Mouse (Mus musculus) forebrain, embryonic 16.5 days (tissue): ENCODE data around the gene Abhd5. TPM values are rescaled to one million over a fixed set of nuclear protein-coding genes. Genes with fewer than 3 reads are reported as not detected.

Experiments
- ATAC-seq: fragments of 200-750 bp; cut with Nextera tagmentation; 2 replicates; pipeline ENCODE4 v1.8.0; 2017; ENCODE audit warnings: mild to moderate bottlenecking, moderate library complexity
- H3K27ac ChIP-seq: fragments of 300-500 bp; sonication (generic); 2 replicates; pipeline ENCODE4 v1.5.1; 2014; ENCODE audit warnings: low read length, control low read depth
- H3K27me3 ChIP-seq: fragments of 300-500 bp; sonication (generic); replicated peaks from 2 replicates; pipeline ENCODE4 v1.6.1; 2014; ENCODE audit warnings: low read length; ENCODE audit not compliant: control insufficient read depth, insufficient read depth
- H3K36me3 ChIP-seq: fragments of 300-500 bp; sonication (generic); 2 replicates; pipeline ENCODE4 v1.6.1; 2014; ENCODE audit not compliant: control insufficient read depth, insufficient read depth
- H3K4me1 ChIP-seq: fragments of 300-500 bp; sonication (generic); replicated peaks from 2 replicates; pipeline ENCODE4 v1.6.1; 2014; ENCODE audit warnings: low read length; ENCODE audit not compliant: control insufficient read depth, insufficient read depth
- H3K4me2 ChIP-seq: fragments of 300-500 bp; sonication (generic); 2 replicates; pipeline ENCODE4 v1.6.1; 2014; ENCODE audit warnings: mild to moderate bottlenecking, low read length, control low read depth
- H3K4me3 ChIP-seq: fragments of 300-500 bp; sonication (generic); replicated peaks from 2 replicates; pipeline ENCODE4 v1.5.1; 2014; ENCODE audit warnings: mild to moderate bottlenecking, low read length, control low read depth
- H3K9ac ChIP-seq: fragments of 300-500 bp; sonication (generic); replicated peaks from 2 replicates; pipeline ENCODE4 v1.6.1; 2014; ENCODE audit warnings: low read depth, low read length, control low read depth
- H3K9me3 ChIP-seq: fragments of 300-500 bp; sonication (generic); 2 replicates; pipeline ENCODE4 v1.6.1; 2016; ENCODE audit warnings: low read length; ENCODE audit not compliant: control insufficient read depth
- WGBS: fragments of 180-500 bp; shearing (Covaris S2); extraction: QIAGEN DNeasy Blood & Tissue Kit; methylation state at CpG from one replicate; pipeline ENCODE4 v1.1.7; 2014; 5-methylcytosine and 5-hydroxymethylcytosine counted together
- polyA plus RNA-seq: library from polyadenylated mRNA; unstranded; fragments of >200 nt; fragmentation: Nextera tagmentation; extraction: Ambion mirVana; gene quantifications from 2 replicates; pipeline ENCODE4 v1.2.1, GENCODE M21; 2015

Gene Abhd5
- polyA plus RNA-seq, 1 experiment from 2014 or later, result 23.0 TPM

DNA sequence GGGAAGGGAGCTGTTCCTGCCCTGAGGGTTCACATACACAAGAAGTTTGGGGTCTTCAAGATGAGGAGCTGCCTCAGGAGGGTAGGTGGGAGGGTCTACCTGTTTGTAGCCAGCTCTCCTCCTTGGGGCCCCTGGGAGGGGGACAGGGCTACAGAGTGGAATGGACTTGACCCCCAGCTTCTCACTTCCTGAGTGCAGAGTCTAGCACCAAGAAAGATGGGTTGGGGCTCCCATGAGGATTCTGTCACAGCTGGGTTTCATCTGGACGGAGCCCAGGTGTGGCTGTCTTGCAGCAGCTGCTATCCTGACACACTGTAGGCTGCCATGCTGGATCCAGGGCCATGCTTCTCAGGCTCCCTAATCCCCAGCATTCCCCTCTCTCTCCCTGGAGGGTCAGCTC lies 78.3 kb downstream of the Abhd5 start:
- ATAC-seq, result no peak
- no peak overlapping the region for H3K4me2 ChIP-seq
- no peak overlapping the region for H3K9ac ChIP-seq
- no peaks in the 10 kb centered on the region for H3K27me3 ChIP-seq
- H3K4me3 ChIP-seq, result no peak overlapping the region
- WGBS, result 75% methylated on average over 1 of the region's 1 CpGs
- no peaks in the 10 kb centered on the region for H3K9me3 ChIP-seq
- no peaks in the 10 kb centered on the region for H3K36me3 ChIP-seq
- H3K27ac ChIP-seq, result no peak overlapping the region
- H3K4me1 ChIP-seq, result no peaks in the 10 kb centered on the region

Other genes starting within 250 kb of the Abhd5 start
- gene Snrk, start 234.3 kb upstream of the Abhd5 start, polyA plus RNA-seq, result 73.4 and 85.3 TPM in 2 replicates
- 34.9 and 35.0 TPM in 2 replicates for gene Ano10, start 57.2 kb upstream of the Abhd5 start, polyA plus RNA-seq